Mouse (Mus musculus) heart, adult 18-20 months (tissue): ENCODE results near the gene Arhgap17. TPM values are rescaled to one million over a fixed set of nuclear protein-coding genes. Genes with fewer than 3 reads are reported as not detected.
A peak's percentile ranks its signal among the peaks of the same experiment; 100 is the strongest.

Source experiments
- DNase-seq, 2 experiments: peaks; one replicate each; pipeline ENCODE4 v3.0.0; 2021 to 2022; ENCODE audit warnings: mixed read lengths in 1 of 2
- long read RNA-seq, 2 experiments: library from polyadenylated mRNA; stranded (forward); transcript quantifications; one replicate each; pipeline ENCODE4 v2.0.0; 2021
- total RNA-seq, 2 experiments: library from RNA; stranded (reverse); gene quantifications; 2 replicates each; pipeline ENCODE4 v1.2.3; 2021

The Arhgap17 gene
- total RNA-seq, result 10 to 100 TPM; 12.5 to 16.2 TPM
- long read RNA-seq, experiment 1, partial matches to known transcripts, result 1 of 6 reads
- long read RNA-seq, experiment 1, other reads (novel, unspliced or antisense), result 2 of 6 reads
- long read RNA-seq, experiment 2, partial matches to known transcripts, result 2 of 5 reads
- long read RNA-seq, experiment 2, other reads (novel, unspliced or antisense), result 0 of 5 reads

GRCm38 (mm10) chr7:123369759-123370481, at the start of gene Arhgap17, which contains the start of gene Lcmt1:
Arhgap17 (minus strand) TSS chr7:123369915.
Lcmt1 (plus strand) TSS chr7:123369784.
- peak; percentile 97 to 99 for DNase-seq

- DNase-seq, result no peak
Observed at GRCm38 (mm10) chr7:123417661-123418060, 47.9 kb upstream of the Arhgap17 start.

GRCm38 (mm10) chr7:123416803-123417202, 47.1 kb upstream of the Arhgap17 start:
- DNase-seq, result no peak

GRCm38 (mm10) chr7:123412143-123412542, 42.4 kb upstream of the Arhgap17 start:
- no peak for DNase-seq

DNA sequence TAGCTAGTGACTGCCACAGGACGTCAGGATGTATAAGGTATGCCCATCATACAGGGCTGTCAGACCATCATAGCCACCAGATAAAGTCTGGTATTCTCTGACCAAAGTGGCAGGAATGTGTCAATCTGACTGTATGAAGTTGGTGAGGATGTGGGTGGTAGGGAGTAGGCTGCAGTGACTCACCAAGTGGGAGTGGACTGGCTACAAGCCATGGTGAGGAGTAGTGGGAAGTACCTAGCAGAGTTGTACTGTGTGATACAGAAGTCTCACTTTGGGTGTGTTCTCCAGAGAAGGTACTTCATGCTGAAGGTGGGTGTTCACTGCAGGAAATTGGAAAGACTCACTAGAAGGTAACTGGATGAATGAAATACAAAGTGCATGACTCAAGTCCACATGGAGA, 41.4 kb upstream of the Arhgap17 start:
- DNase-seq, result peak; percentile 37 to 48

- no peak for DNase-seq
Observed at GRCm38 (mm10) chr7:123410502-123410901, 40.8 kb upstream of the Arhgap17 start.

DNA sequence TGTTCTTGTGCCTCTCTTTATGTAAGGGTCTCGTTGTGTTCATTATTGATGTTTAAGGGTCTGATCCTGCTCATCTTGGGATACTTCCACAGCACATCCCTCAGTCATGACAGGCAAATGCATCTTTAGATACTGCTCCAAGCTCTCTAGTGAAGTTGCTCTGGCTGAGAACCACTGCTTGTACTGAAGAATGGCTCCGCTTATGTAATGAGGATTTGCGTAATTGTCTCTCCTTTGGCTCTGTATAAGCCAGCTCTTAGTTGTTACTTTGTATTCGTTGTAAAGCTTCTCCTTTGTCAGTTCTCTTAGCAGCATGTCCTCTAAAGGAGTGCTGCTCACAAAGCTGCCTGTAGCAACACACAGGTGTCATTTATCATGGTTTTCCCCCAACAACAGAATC, 37.3 kb upstream of the Arhgap17 start:
- DNase-seq, result no peak

- DNase-seq, result peak; percentile 51 to 54
Observed at GRCm38 (mm10) chr7:123405619-123406018, 35.9 kb upstream of the Arhgap17 start.

- DNase-seq, result no peak
Observed at GRCm38 (mm10) chr7:123404198-123404597, 34.5 kb upstream of the Arhgap17 start.

GRCm38 (mm10) chr7:123401121-123401520, 31.4 kb upstream of the Arhgap17 start:
- no peak for DNase-seq

DNA sequence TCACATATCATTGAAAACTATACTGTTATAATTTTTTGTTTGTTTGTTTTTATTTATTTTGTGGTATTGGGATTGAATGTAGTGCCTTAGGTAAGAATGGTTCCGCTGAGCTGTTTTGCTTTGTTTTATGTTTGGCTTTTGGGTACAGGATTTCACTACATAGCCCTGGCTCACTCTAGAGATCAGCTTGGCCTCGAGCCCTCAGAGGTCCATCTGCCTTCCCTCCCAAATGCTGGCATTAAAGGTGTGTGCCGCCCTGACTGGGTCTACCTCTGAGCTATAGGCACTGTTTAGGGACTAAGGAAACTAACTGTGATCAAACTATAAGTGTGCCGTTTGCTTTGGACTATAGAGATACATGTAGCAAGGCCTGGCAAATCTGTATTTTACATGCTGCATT, 29.6 kb upstream of the Arhgap17 start:
- DNase-seq, result no peak

DNA sequence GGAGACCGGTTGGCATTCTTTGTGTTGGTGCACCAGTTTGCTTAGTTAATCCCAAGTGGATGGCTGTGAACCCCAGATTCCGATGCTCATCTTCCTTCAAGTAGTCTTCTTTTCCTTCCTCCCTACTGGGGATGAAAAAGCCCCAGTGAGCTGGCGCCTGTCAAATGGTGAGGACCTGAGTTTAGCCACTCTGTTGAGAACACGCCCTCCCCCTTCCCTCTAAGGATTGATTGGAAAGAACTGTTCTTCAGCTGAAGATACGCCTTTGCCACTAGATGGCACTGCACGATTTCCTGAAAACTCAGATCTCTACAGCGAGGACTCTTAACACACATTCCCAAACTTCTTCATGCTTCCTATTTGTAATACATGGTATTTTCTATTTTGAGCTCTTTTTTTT, 29.1 kb upstream of the Arhgap17 start:
- DNase-seq, result peak; percentile 70 to 82

DNA sequence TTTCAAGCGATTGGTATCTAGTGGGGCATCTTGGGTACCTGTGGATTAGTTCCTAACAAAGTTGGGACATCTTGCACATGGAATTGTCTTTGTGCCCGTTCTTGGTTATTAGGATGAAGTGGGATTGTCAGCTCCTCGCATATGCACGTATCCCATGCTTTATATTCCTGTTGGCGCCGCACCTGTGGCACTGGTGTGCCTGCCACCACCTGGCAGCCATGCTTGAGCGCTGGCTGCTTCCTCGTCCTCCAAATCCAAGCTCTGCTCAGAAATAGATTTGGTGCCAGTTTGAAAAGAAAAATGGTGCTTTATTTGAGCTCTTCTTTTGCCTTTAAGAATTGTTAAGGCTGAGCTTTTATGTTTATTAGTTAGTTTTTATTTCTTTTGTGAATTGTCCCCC, 28.2 kb upstream of the Arhgap17 start:
- DNase-seq, result no peak

- DNase-seq, result peak in 1 of 2 experiments; percentile 21
Observed at GRCm38 (mm10) chr7:123397369-123397768, 27.7 kb upstream of the Arhgap17 start.

- no peak for DNase-seq
Observed at GRCm38 (mm10) chr7:123396900-123397299, 27.2 kb upstream of the Arhgap17 start.

DNA sequence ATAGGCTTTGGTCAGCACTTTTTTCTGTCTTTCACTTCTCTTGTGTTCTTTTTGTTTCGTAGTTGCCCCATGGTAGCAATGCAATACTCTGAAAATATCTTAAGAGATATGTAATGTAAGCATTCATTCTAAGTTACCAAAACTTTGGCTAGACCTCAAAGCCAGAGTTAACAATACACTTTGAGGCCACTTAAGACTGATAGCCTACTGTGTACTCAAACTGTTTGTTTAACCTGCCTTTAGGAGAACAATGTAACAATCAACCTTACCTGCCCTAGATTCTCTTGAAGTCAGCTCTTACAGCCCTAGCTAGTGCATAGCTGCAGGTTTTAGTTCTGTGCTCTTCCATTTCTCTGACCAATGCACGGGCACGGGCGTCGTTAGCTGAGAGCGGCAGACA, 24.6 kb upstream of the Arhgap17 start:
- DNase-seq, result no peak

DNA sequence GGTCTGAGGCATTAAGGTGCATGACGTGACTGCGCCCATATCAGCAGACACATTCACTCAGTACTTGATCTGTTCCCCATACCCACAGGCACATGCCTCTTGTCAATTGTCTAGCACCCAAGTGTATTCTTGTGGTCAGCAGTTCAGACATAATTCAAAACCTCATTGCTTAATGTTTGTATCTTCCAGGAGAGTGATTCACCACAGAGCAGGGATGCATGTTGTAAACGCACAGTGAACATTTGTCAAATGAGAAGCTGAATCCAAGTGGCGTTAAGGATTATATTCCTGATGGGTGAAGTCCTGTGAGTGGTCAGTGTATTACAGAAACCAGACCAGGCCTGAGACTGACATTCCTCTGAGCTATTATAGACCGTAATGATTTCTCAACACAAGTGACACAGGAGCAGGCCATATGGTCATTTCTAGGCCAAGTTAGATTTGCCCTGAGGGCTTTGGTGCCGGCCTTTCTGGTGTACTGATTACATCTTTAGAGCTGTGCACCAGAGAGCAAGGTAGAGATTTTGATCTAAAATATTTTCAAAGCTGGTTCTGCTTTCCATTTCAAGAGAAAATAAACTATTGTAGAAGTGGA, 20.1 kb upstream of the Arhgap17 start:
- DNase-seq, result no peak

DNA sequence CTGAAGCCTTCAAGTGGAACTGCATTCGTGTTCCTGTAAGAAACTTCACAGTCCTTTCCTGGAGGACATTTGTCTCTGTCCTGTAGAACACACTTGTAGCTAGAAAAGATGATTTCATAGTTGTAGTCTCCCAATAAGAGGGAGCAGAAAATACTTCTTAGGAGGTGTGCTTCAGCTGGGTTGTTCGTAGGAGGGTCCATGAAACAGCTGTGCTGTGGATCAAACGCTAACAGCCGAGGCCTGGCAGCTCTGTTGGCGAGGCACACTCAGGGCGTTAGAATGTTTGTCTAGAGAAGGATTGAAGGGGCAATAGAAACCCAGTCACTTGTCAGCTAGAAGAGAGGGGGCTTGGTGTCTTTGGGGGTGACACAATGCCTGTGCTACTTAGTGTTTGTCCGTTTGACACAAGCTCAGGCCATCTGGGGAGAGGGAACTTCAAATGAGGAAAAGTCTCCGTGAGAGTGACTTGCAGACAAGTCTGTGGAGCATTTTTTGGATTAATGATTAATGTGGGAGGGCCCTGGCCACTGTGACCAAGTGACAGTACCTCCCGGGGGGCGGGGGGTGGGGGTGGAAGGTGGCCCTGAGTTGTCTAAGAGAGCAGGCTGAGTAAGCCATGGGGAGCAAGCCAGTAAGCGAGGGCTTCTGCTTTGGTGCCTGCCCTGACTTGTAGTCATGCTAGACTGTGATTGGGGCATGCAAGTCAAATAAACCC, 16.1 kb upstream of the Arhgap17 start:
- no peak for DNase-seq

GRCm38 (mm10) chr7:123377443-123378400, 8.0 kb upstream of the Arhgap17 start:
- DNase-seq, result peak; percentile 95 to 98

DNA sequence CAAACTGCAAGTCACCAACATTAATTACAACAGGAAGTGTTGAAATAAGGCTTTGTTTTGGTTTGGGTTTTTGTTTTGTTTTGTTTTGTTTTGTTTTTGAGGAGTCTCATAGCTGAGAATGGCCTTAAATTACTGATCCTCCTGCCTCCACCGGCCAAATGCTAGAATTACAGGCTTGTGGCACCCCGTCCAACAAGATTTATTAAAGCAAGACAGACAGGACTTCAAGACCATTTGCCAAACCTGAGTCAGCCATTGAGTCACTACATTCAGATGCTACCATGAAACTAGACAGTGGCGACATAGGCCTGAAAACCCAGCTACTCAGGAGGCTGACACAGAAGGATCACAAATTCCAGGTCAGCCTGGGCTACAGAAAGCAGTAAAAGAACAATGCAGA, 1.8 kb upstream of the Arhgap17 start:
- no peak for DNase-seq

DNA sequence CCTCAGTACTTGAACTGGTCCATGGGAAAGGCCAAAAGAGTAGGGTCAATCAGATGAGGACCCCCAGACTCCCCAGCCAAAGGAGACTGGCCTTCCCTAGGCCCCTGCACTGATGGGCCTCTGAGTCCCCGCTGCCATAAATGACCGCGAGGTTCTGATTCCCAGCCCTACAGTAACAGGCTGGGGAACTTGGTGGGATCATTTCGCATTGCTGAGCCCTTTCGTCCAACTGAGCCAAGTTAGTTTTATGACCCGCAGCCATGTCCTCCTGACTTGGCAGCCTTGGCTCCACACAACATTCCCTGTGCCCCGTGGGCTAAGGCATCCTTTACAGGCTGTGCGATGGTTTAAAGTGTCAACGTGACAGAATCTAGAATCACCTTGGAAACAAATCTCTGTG, 985 bp upstream of the Arhgap17 start:
- no peak for DNase-seq
